Mouse (Mus musculus) 416B (cell line): ENCODE measurements around the gene Samt3.

Experiments
- DNase-seq: peaks from one replicate; pipeline ENCODE4 v3.0.0; 2011; ENCODE audit warnings: low read depth

Gene Samt3

DNA sequence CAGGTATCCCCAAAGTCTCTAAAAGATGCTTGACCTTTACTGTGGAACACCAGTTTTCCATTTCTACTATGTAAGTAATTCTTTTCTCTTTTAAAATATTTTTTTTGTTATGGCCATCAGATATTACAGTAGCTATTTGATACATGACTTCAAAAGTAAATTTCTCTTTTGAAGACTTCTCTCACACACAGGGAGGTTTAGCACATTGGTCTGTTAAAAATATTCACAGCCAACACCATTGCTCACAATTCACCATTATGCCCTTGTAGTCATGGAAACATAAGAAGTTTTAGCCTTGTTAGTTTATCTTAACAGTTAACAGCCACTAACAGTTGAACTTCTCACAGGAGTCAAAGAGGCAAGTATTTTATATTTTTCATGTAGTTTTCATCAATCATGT lies at the start of gene Samt3:
Gene Samt3, plus strand, starts transcription at position 301 of the 400 bp plus-strand sequence.
- no peak for DNase-seq

DNA sequence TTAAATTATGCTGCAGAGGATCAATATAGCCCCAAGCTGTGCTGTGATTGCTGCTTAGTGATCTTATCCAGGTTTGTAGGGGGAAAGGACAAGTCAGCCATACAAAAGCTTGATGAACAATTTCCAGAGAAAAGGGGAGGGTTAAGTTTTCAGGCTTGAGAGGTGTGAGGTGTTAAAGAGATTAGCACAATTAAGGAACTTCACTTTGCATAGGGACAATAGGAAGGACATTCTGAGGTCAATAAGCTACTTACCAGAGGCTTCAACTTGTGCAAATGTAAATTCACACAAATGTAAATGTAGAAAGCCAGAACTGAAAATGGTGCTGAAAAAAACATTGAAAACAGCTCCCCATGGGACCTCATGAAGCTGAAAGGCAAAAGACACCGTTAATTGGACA lies 27.4 kb upstream of the Samt3 start:
- no peak for DNase-seq

DNA sequence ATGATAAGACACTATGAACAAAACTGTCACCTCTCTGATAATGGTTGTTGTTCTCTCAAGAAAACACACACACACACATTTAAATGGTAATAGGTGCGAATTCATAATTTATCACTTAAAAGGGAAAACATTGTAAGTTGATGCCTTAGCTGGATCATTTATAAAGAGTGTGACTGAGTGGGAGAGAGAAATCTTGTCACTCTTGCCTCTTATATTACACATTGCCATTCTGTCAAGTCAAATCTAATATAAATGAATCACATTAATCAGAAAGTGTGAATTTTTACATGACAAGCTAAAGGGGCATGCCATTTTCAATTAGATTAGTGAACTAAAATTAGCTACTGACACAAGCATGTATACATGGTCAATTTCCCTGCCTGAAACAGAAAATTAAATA lies 44.7 kb downstream of the Samt3 start:
- no peak for DNase-seq
